Mouse (Mus musculus): ENCODE measurements around the gene Ube2z. TPM values are rescaled to one million over a fixed set of nuclear protein-coding genes. Genes with fewer than 3 reads are reported as not detected.
"Not testable (repeated sequence)": the region's sequence is repeated elsewhere in the genome, so short reads cannot be mapped to it uniquely, and the experiment has no call there.

Gene Ube2z
- polyA plus RNA-seq (2014; fragmentation: Nextera tagmentation; extraction: Ambion mirVana), result 20.9 and 25.2 TPM in 2 replicates

- Histone ChIP-seq H3K27ac (ENCODE audit: low read depth, low read length) (peak within 1 kb of the TSS; percentile 70), H3K27me3 (ENCODE audit: control insufficient read depth, insufficient read depth, low read length) (no peaks in the 10 kb centered on the region), H3K9me3 (ENCODE audit: control insufficient read depth, low read length) (no peaks in the 10 kb centered on the region), H3K4me2 (replicated peaks; ENCODE audit: low read depth, low read length) (peak within 1 kb of the TSS; percentile 73), H3K4me3 (ENCODE audit: low read depth, low read length) (peak within 1 kb of the TSS; percentile 91), H3K4me1 (replicated peaks; ENCODE audit: control insufficient read depth, insufficient read depth, low read length) (no peaks in the 10 kb centered on the region), H3K9ac (ENCODE audit: low read depth, low read length) (peak within 1 kb of the TSS; percentile 80), H3K36me3 (ENCODE audit: control insufficient read depth, insufficient read depth, low read length) (peaks cover 6% of the 10 kb centered on the region; the same call in 1 of the 2 replicates)
- DNase-seq (ENCODE audit: low spot score) (peak; percentile 99), ATAC-seq (ENCODE audit: low FRiP score) (peak; percentile 99)
- 5% methylated on average over 41 of the region's 50 CpGs for WGBS
Measured at GRCm38 (mm10) chr11:96065215-96065911, at the start of gene Ube2z. Gene Ube2z, minus strand, starts transcription at chr11:96065388.

GRCm38 (mm10) chr11:96114077-96114476 is 48.9 kb upstream of the Ube2z start:
- H3K4me2 ChIP-seq (replicated peaks; ENCODE audit: low read depth, low read length), result no peak overlapping the region
- no peaks in the 10 kb centered on the region for H3K9me3 ChIP-seq (ENCODE audit: control insufficient read depth, low read length)
- H3K27me3 ChIP-seq (ENCODE audit: control insufficient read depth, insufficient read depth, low read length), result no peaks in the 10 kb centered on the region
- no peaks in the 10 kb centered on the region for H3K36me3 ChIP-seq (ENCODE audit: control insufficient read depth, insufficient read depth, low read length)
- DNase-seq (ENCODE audit: low spot score) (no peak), ATAC-seq (ENCODE audit: low FRiP score) (no peak)
- no peaks in the 10 kb centered on the region for H3K4me1 ChIP-seq (replicated peaks; ENCODE audit: control insufficient read depth, insufficient read depth, low read length)
- no peak overlapping the region for H3K9ac ChIP-seq (ENCODE audit: low read depth, low read length)
- 62% methylated on average over 2 of the region's 2 CpGs for WGBS
- H3K27ac ChIP-seq (ENCODE audit: low read depth, low read length), result no peak overlapping the region
- no peak overlapping the region for H3K4me3 ChIP-seq (ENCODE audit: low read depth, low read length)

GRCm38 (mm10) chr11:96111751-96112150 is 46.6 kb upstream of the Ube2z start, which contains the start of gene Calcoco2:
Gene Calcoco2, minus strand, starts transcription at chr11:96111964.
- no peak within 1 kb of the TSS for H3K4me2 ChIP-seq (replicated peaks; ENCODE audit: low read depth, low read length)
- no peak within 1 kb of the TSS for H3K27ac ChIP-seq (ENCODE audit: low read depth, low read length)
- H3K4me1 ChIP-seq (replicated peaks; ENCODE audit: control insufficient read depth, insufficient read depth, low read length), result no peaks in the 10 kb centered on the region
- no peak for ATAC-seq (ENCODE audit: low FRiP score)
- no peaks in the 10 kb centered on the region for H3K9me3 ChIP-seq (ENCODE audit: control insufficient read depth, low read length)
- H3K9ac ChIP-seq (ENCODE audit: low read depth, low read length), result no peak within 1 kb of the TSS
- H3K36me3 ChIP-seq (ENCODE audit: control insufficient read depth, insufficient read depth, low read length), result no peaks in the 10 kb centered on the region
- no peak for DNase-seq (ENCODE audit: low spot score)
- H3K27me3 ChIP-seq (ENCODE audit: control insufficient read depth, insufficient read depth, low read length), result no peaks in the 10 kb centered on the region
- H3K4me3 ChIP-seq (ENCODE audit: low read depth, low read length), result no peak within 1 kb of the TSS
- WGBS, result 38% methylated on average over 14 of the region's 14 CpGs

GRCm38 (mm10) chr11:96110950-96111349 is 45.8 kb upstream of the Ube2z start:
- not testable (repeated sequence) for H3K9ac ChIP-seq (ENCODE audit: low read depth, low read length); H3K4me3 ChIP-seq (ENCODE audit: low read depth, low read length); H3K4me2 ChIP-seq (replicated peaks; ENCODE audit: low read depth, low read length); H3K27me3 ChIP-seq (ENCODE audit: control insufficient read depth, insufficient read depth, low read length); H3K36me3 ChIP-seq (ENCODE audit: control insufficient read depth, insufficient read depth, low read length); H3K9me3 ChIP-seq (ENCODE audit: control insufficient read depth, low read length); H3K4me1 ChIP-seq (replicated peaks; ENCODE audit: control insufficient read depth, insufficient read depth, low read length); DNase-seq (ENCODE audit: low spot score); H3K27ac ChIP-seq (ENCODE audit: low read depth, low read length); ATAC-seq (ENCODE audit: low FRiP score)
- 65% methylated on average over 2 of the region's 2 CpGs for WGBS

GRCm38 (mm10) chr11:96108376-96108775 is 43.2 kb upstream of the Ube2z start:
- Histone ChIP-seq H3K27me3 (ENCODE audit: control insufficient read depth, insufficient read depth, low read length) (no peaks in the 10 kb centered on the region), H3K27ac (ENCODE audit: low read depth, low read length) (no peak overlapping the region), H3K4me1 (replicated peaks; ENCODE audit: control insufficient read depth, insufficient read depth, low read length) (no peaks in the 10 kb centered on the region), H3K36me3 (ENCODE audit: control insufficient read depth, insufficient read depth, low read length) (no peaks in the 10 kb centered on the region), H3K9me3 (ENCODE audit: control insufficient read depth, low read length) (no peaks in the 10 kb centered on the region), H3K4me2 (replicated peaks; ENCODE audit: low read depth, low read length) (no peak overlapping the region), H3K9ac (ENCODE audit: low read depth, low read length) (no peak overlapping the region), H3K4me3 (ENCODE audit: low read depth, low read length) (no peak overlapping the region)
- no peak for DNase-seq (ENCODE audit: low spot score)
- ATAC-seq (ENCODE audit: low FRiP score), result no peak
- WGBS, result 100% methylated on average over 1 of the region's 1 CpGs

GRCm38 (mm10) chr11:96093361-96093760 is 28.2 kb upstream of the Ube2z start:
- Histone ChIP-seq H3K27ac (ENCODE audit: low read depth, low read length) (no peak overlapping the region), H3K27me3 (ENCODE audit: control insufficient read depth, insufficient read depth, low read length) (0 out of 2 replicates have a peak, but pooled peaks cover 2% of the 10 kb centered on the region), H3K4me1 (replicated peaks; ENCODE audit: control insufficient read depth, insufficient read depth, low read length) (no peaks in the 10 kb centered on the region), H3K4me2 (replicated peaks; ENCODE audit: low read depth, low read length) (no peak overlapping the region), H3K36me3 (ENCODE audit: control insufficient read depth, insufficient read depth, low read length) (no peaks in the 10 kb centered on the region), H3K4me3 (ENCODE audit: low read depth, low read length) (no peak overlapping the region), H3K9me3 (ENCODE audit: control insufficient read depth, low read length) (no peaks in the 10 kb centered on the region), H3K9ac (ENCODE audit: low read depth, low read length) (no peak overlapping the region)
- WGBS, result 10% methylated on average over 3 of the region's 3 CpGs
- ATAC-seq (ENCODE audit: low FRiP score) (no peak), DNase-seq (ENCODE audit: low spot score) (peak; percentile 62)

GRCm38 (mm10) chr11:96092674-96093291 is 27.6 kb upstream of the Ube2z start:
- Histone ChIP-seq H3K9me3 (ENCODE audit: control insufficient read depth, low read length) (no peaks in the 10 kb centered on the region), H3K27ac (ENCODE audit: low read depth, low read length) (no peak overlapping the region), H3K36me3 (ENCODE audit: control insufficient read depth, insufficient read depth, low read length) (no peaks in the 10 kb centered on the region), H3K27me3 (ENCODE audit: control insufficient read depth, insufficient read depth, low read length) (0 out of 2 replicates have a peak, but pooled peaks cover 2% of the 10 kb centered on the region), H3K9ac (ENCODE audit: low read depth, low read length) (no peak overlapping the region), H3K4me1 (replicated peaks; ENCODE audit: control insufficient read depth, insufficient read depth, low read length) (no peaks in the 10 kb centered on the region), H3K4me2 (replicated peaks; ENCODE audit: low read depth, low read length) (no peak overlapping the region), H3K4me3 (ENCODE audit: low read depth, low read length) (no peak overlapping the region)
- DNase-seq (ENCODE audit: low spot score) (no peak), ATAC-seq (ENCODE audit: low FRiP score) (no peak)
- WGBS, result 50% methylated on average over 7 of the region's 7 CpGs

GRCm38 (mm10) chr11:96091073-96091472 is 25.9 kb upstream of the Ube2z start:
- no peak overlapping the region for H3K4me3 ChIP-seq (ENCODE audit: low read depth, low read length)
- WGBS, result 62% methylated on average over 2 of the region's 2 CpGs
- H3K27me3 ChIP-seq (ENCODE audit: control insufficient read depth, insufficient read depth, low read length), result 0 out of 2 replicates have a peak, but pooled peaks cover 2% of the 10 kb centered on the region
- H3K9ac ChIP-seq (ENCODE audit: low read depth, low read length), result no peak overlapping the region
- H3K9me3 ChIP-seq (ENCODE audit: control insufficient read depth, low read length), result no peaks in the 10 kb centered on the region
- no peaks in the 10 kb centered on the region for H3K36me3 ChIP-seq (ENCODE audit: control insufficient read depth, insufficient read depth, low read length)
- no peak overlapping the region for H3K27ac ChIP-seq (ENCODE audit: low read depth, low read length)
- ATAC-seq (ENCODE audit: low FRiP score) (no peak), DNase-seq (ENCODE audit: low spot score) (peak; percentile 26)
- H3K4me1 ChIP-seq (replicated peaks; ENCODE audit: control insufficient read depth, insufficient read depth, low read length), result no peaks in the 10 kb centered on the region
- H3K4me2 ChIP-seq (replicated peaks; ENCODE audit: low read depth, low read length), result no peak overlapping the region

- Histone ChIP-seq H3K4me2 (replicated peaks; ENCODE audit: low read depth, low read length) (no peak overlapping the region), H3K27ac (ENCODE audit: low read depth, low read length) (no peak overlapping the region), H3K9me3 (ENCODE audit: control insufficient read depth, low read length) (no peaks in the 10 kb centered on the region), H3K4me1 (replicated peaks; ENCODE audit: control insufficient read depth, insufficient read depth, low read length) (no peaks in the 10 kb centered on the region), H3K27me3 (ENCODE audit: control insufficient read depth, insufficient read depth, low read length) (0 out of 2 replicates have a peak, but pooled peaks cover 2% of the 10 kb centered on the region), H3K36me3 (ENCODE audit: control insufficient read depth, insufficient read depth, low read length) (no peaks in the 10 kb centered on the region), H3K9ac (ENCODE audit: low read depth, low read length) (no peak overlapping the region), H3K4me3 (ENCODE audit: low read depth, low read length) (no peak overlapping the region)
- WGBS, result 85% methylated on average over 6 of the region's 6 CpGs
- no peak for ATAC-seq (ENCODE audit: low FRiP score)
- no peak for DNase-seq (ENCODE audit: low spot score)
Measured at GRCm38 (mm10) chr11:96087981-96088380, 22.8 kb upstream of the Ube2z start.
